8 mouse cellular contexts compared by ENCODE assay signal in the genomic region with DNA sequence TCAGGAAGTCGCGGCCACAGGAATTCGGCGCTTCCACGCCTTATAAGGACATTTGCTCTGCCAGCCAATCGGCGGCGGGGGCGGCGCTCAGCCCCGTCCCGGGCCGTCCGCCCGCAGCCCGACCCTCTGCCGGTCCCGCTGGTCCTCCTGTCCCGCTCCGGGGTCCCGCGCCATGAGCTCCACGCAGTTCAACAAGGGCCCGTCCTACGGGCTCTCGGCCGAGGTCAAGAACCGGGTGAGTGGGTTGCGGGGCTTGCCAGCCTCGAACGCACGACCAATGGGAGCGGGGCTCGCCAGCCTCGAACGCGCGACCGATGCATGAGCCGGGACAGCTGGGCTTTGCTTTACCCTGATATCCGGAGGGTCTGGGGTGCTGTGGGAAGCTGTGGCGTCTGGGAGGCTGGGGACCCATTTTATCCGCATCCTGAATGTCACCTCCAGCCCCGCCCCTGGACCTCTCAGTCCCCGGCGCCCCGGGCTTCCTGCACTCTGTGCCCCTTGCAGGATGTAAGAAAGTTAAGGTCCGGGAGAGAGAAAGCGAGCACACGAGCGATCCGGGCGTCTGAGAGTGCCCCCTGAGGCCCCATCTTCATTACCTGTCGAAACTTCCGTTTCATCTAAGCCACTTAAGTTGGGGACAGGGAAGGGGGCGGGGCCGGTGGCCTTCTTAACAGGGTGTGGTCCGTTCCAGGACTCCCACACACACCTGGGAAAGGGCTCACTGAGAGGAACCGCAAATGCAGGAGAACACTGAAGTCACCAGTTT. TPM values are rescaled to one million over a fixed set of nuclear protein-coding genes. Genes with fewer than 3 reads are reported as not detected.
A peak's percentile ranks its signal among the peaks of the same experiment; 100 is the strongest.
DNase-seq lines count a peak whose midpoint lies in the region; ATAC-seq and TF ChIP-seq lines count a peak whose summit lies in the region.

A gene (plus strand): TSS at position 79 of the 766 bp plus-strand sequence.

- ATAC-seq in heart, embryonic 11.5 days (replicated peaks; ENCODE audit: insufficient number of reproducible peaks, low FRiP score, low TSS enrichment), result 0 out of 2 replicates have a peak, but pooled peaks have one; percentile 14
- peak; percentile 2; the same call in 1 of the 2 replicates for ATAC-seq in kidney, embryonic 14.5 days (ENCODE audit: low FRiP score, low TSS enrichment)

- peak; percentile 57 for DNase-seq in R1 (ENCODE audit: low read depth, low spot score)
- DNase-seq in embryonic facial prominence, embryonic 10.5 days (ENCODE audit: low spot score), result peak; percentile 87
- DNase-seq in lung, postnatal 14 days, result peak; percentile 79
- DNase-seq in retina, embryonic 14.5 days (ENCODE audit: low spot score), result peak; percentile 29
- DNase-seq in adipocyte (ENCODE audit: low spot score), result no peak
- no peak for DNase-seq in cerebellum, adult 2 months

- TF ChIP-seq POLR2A in cerebellum, adult 2 months (IDR thresholded peaks at IDR 0.05; ENCODE audit: borderline replicate concordance, insufficient read depth, low read length), result no peak

- H3K4me2 ChIP-seq in heart, embryonic 11.5 days, result peak within 1 kb of the TSS; percentile 81
- H3K4me2 ChIP-seq in kidney, embryonic 14.5 days (replicated peaks; ENCODE audit: low read depth, low read length), result peak within 1 kb of the TSS; percentile 59

- under 1% methylated on average over 59 of the region's 59 CpGs for WGBS in embryonic facial prominence, embryonic 10.5 days
- under 1% methylated on average over 58 of the region's 59 CpGs for whole genome bisulfite sequencing in heart, embryonic 11.5 days (ENCODE audit: insufficient replicate concordance)
- WGBS in kidney, embryonic 14.5 days, result under 1% methylated on average over 59 of the region's 59 CpGs
- 1% methylated on average over 59 of the region's 59 CpGs for WGBS in cerebellum, adult 2 months

- peaks cover 36% of the 10 kb centered on the region for H3K27me3 ChIP-seq in embryonic facial prominence, embryonic 10.5 days (replicated peaks; ENCODE audit: low read depth, poor library complexity, severe bottlenecking)
- H3K27me3 ChIP-seq in heart, embryonic 11.5 days (ENCODE audit: control insufficient read depth, insufficient read depth, low read length), result no peaks in the 10 kb centered on the region
- H3K27me3 ChIP-seq in kidney, embryonic 14.5 days (ENCODE audit: control insufficient read depth, insufficient read depth, low read length), result no peaks in the 10 kb centered on the region
- no peaks in the 10 kb centered on the region for H3K27me3 ChIP-seq in cerebellum, adult 2 months (ENCODE audit: control insufficient read depth, insufficient read depth, low read length)

- TF ChIP-seq CTCF in cerebellum, adult 2 months (IDR thresholded peaks at IDR 0.05; ENCODE audit: borderline replicate concordance, insufficient read depth, low read depth, low read length), result no peak

- peaks cover 9% of the 10 kb centered on the region; the same call in 1 of the 2 replicates for H3K9me3 ChIP-seq in embryonic facial prominence, embryonic 10.5 days
- H3K9me3 ChIP-seq in heart, embryonic 11.5 days (replicated peaks; ENCODE audit: control insufficient read depth, low read length), result no peaks in the 10 kb centered on the region
- peaks cover 9% of the 10 kb centered on the region; the same call in 1 of the 2 replicates for H3K9me3 ChIP-seq in kidney, embryonic 14.5 days (ENCODE audit: control insufficient read depth, low read length)

- peaks cover 32% of the 10 kb centered on the region for H3K36me3 ChIP-seq in embryonic facial prominence, embryonic 10.5 days (replicated peaks)
- H3K36me3 ChIP-seq in heart, embryonic 11.5 days (ENCODE audit: control insufficient read depth, insufficient read depth, low read length), result peaks cover 27% of the 10 kb centered on the region
- peaks cover 30% of the 10 kb centered on the region for H3K36me3 ChIP-seq in kidney, embryonic 14.5 days (ENCODE audit: control insufficient read depth, insufficient read depth, low read length)

- H3K4me3 ChIP-seq in embryonic facial prominence, embryonic 10.5 days, result peak within 1 kb of the TSS; percentile 69
- peak within 1 kb of the TSS; percentile 77 for H3K4me3 ChIP-seq in heart, embryonic 11.5 days (ENCODE audit: low read depth, low read length)
- peak within 1 kb of the TSS; percentile 52 for H3K4me3 ChIP-seq in kidney, embryonic 14.5 days (ENCODE audit: low read length)
- no peak within 1 kb of the TSS for H3K4me3 ChIP-seq in cerebellum, adult 2 months (replicated peaks; ENCODE audit: insufficient read depth, low read depth, low read length)

- H3K27ac ChIP-seq in embryonic facial prominence, embryonic 10.5 days (replicated peaks), result peak within 1 kb of the TSS; percentile 90
- peak within 1 kb of the TSS; percentile 96 for H3K27ac ChIP-seq in heart, embryonic 11.5 days (ENCODE audit: low read depth, low read length)
- H3K27ac ChIP-seq in kidney, embryonic 14.5 days (ENCODE audit: low read depth, low read length), result peak within 1 kb of the TSS; percentile 84
- H3K27ac ChIP-seq in cerebellum, adult 2 months (ENCODE audit: insufficient read depth, low read length), result no peak within 1 kb of the TSS

- H3K9ac ChIP-seq in heart, embryonic 11.5 days (ENCODE audit: low read depth, low read length), result peak within 1 kb of the TSS; percentile 96
- peak within 1 kb of the TSS; percentile 64 for H3K9ac ChIP-seq in kidney, embryonic 14.5 days (ENCODE audit: low read depth, low read length)

- peaks cover 53% of the 10 kb centered on the region for H3K4me1 ChIP-seq in embryonic facial prominence, embryonic 10.5 days
- peaks cover 34% of the 10 kb centered on the region for H3K4me1 ChIP-seq in heart, embryonic 11.5 days (ENCODE audit: control insufficient read depth, insufficient read depth, low read length)
- H3K4me1 ChIP-seq in kidney, embryonic 14.5 days (ENCODE audit: control insufficient read depth, insufficient read depth, low read length), result peaks cover 25% of the 10 kb centered on the region
- peaks cover 6% of the 10 kb centered on the region; the same call in 1 of the 2 replicates for H3K4me1 ChIP-seq in cerebellum, adult 2 months (ENCODE audit: control insufficient read depth, insufficient read depth, low read length)

RNA-seq across cellular contexts. Expression of the gene that starts here (rescaled TPM):
- 234 and 253 TPM in 2 replicates for polyA plus RNA-seq in embryonic facial prominence, embryonic 10.5 days (2016; fragmentation: Nextera tagmentation; extraction: Ambion mirVana)
- polyA plus RNA-seq in heart, embryonic 11.5 days (2014; fragmentation: Nextera tagmentation; extraction: Ambion mirVana), result 405 and 420 TPM in 2 replicates
- 186 and 220 TPM in 2 replicates for polyA plus RNA-seq in kidney, embryonic 14.5 days (2014; fragmentation: Nextera tagmentation; extraction: Ambion mirVana)
- 8.2 and 9.3 TPM in 2 replicates for polyA plus RNA-seq in cerebellum, adult 2 months (2012; rRNA removed)

Comparison
In these comparisons a context has a peak if more than half of its experiments do, and no peak if none do; other contexts are left out.
1. RNA of the gene that starts here (polyA plus RNA-seq): 405 to 420 TPM in heart, embryonic 11.5 days, 234 to 253 TPM in embryonic facial prominence, embryonic 10.5 days and 186 to 220 TPM in kidney, embryonic 14.5 days; 8.2 to 9.3 TPM in cerebellum, adult 2 months; every median in the first group is over 10 times any median in the second.
2. DNase-seq: peak in R1 (single experiment), embryonic facial prominence, embryonic 10.5 days (single experiment), lung, postnatal 14 days (single experiment) and retina, embryonic 14.5 days (single experiment); none in adipocyte (single experiment) and cerebellum, adult 2 months (0 of 2).